Mouse (Mus musculus) erythroid progenitor cell, adult 5-6 weeks (primary cell): ENCODE measurements around the gene Optn. TPM values are rescaled to one million over a fixed set of nuclear protein-coding genes. Genes with fewer than 3 reads are reported as not detected.

Experiments
- ATAC-seq: replicated peaks from 2 replicates; pipeline ENCODE4 v1.8.0; 2016; ENCODE audit warnings: moderate number of reproducible peaks, mild to moderate bottlenecking, moderate TSS enrichment, inconsistent platforms; ENCODE audit not compliant: poor library complexity, low FRiP score, severe bottlenecking
- total RNA-seq, 2 experiments: library from RNA; stranded (forward) in 1 of 2; stranded (reverse) in 1 of 2; fragments of 150-400 nt in 1 of 2; fragments of 186-747, 209-891 nt in 1 of 2; gene quantifications; 2 replicates each; pipeline versions ENCODE4 v1.2.3 to v1.2.4; 2015 to 2017; ENCODE audit warnings: low replicate concordance in 2 of 2

Optn gene
- total RNA-seq, 2 experiments from 2014 or later, result 112 to 325 TPM

GRCm38 (mm10) chr2:5062496-5063298 is 1.2 kb downstream of the Optn start:
- peak; percentile 74 for ATAC-seq

DNA sequence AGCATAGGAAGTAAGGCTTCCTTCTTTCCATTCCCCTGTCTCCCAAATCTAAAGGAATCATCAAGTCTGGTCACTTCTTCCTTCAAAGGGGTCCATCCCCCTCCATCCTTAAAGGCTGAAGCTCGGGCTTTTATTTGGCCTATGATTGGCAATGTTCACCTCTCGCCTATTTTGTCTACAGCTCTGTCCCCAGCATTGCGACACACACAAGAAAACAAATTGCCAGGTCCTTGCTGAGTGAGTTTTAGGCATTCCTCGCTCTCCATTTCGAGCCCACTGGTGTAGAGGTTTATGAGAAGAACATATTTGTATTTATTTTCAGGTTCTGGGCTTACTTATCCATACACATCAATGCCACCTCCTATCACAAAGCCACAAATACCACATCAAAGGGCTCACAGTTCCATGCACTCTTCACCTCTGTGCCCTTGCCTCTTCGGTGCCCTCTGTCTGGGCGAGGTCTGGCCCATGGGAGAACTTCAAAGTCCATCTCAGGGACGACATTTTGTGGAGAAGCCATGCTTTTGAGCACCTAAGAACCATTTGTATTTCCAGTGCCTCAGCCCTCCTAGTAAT is 2.6 kb downstream of the Optn start:
- ATAC-seq, result no peak

- ATAC-seq, result no peak
Observed at GRCm38 (mm10) chr2:5059997-5060396, 3.9 kb downstream of the Optn start.

DNA sequence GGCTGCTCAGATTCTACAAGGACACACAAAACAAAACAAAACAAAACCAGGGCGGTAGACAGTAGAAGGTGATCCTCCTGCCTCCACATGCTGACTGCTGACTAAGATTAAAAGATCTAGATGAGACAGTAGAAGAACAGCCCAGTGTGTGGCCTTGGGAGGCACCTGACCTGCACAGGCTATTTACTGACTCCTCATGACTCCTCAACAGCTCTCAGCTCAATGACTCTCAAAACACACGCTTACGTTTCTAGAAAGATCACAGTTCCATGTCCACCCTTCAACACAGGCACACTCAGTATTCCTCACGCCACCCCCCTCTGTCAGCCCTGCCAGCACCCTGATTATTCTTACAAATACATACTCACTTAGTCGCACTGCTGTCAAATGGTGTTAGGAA is 5.4 kb downstream of the Optn start:
- ATAC-seq, result no peak

- no peak for ATAC-seq
Observed at GRCm38 (mm10) chr2:5050562-5050961, 13.3 kb downstream of the Optn start.

DNA sequence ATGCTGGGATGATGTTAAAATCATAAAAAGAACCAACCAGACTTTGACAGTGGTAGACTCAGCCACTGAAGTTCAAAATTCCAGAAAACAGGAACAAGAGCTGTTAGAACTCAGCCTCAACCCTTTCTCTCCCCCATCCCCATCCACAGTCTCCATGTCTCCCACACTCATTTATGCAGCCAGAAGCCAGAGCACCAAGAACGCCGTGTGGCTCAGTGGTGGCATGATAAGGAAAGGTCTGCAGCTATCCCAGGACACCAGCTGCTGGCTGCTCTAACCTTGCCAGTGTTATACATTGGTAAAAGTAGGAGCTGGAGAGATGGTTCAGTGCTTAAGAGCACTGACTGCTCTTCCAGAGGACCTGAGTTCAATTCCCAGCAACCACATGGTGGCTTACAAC is 16.8 kb downstream of the Optn start:
- peak; percentile 54 for ATAC-seq

- no peak for ATAC-seq
Observed at GRCm38 (mm10) chr2:5045269-5045965, 18.4 kb downstream of the Optn start.

GRCm38 (mm10) chr2:5044321-5044720 is 19.5 kb downstream of the Optn start:
- no peak for ATAC-seq

- peak; percentile 9; the same call in 1 of the 2 replicates for ATAC-seq
Observed at GRCm38 (mm10) chr2:5043476-5043761, 20.4 kb downstream of the Optn start.

- peak; percentile 69 for ATAC-seq
Observed at GRCm38 (mm10) chr2:5042616-5043475, 21.0 kb downstream of the Optn start.

DNA sequence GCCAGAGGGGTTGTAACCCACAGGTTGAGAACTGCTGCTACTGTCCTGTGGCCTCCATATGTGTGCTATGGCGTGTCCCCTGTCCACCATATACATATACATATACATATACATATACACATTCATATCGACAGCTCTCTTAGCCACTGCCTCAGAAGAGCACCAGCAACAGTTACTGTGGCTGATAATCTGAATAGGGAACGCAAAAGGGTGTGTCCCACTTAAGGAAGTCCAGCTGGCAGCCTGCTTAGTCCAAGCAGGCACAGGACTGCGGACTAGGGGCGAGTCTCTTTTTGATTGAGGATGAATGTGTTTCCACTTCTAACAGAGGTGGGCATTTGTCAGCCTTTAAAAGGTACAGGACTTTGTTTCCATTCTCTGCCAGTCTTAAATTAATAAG is 22.0 kb downstream of the Optn start:
- peak; percentile 81 for ATAC-seq

GRCm38 (mm10) chr2:5040281-5041161 is 23.3 kb downstream of the Optn start:
- ATAC-seq, result no peak

DNA sequence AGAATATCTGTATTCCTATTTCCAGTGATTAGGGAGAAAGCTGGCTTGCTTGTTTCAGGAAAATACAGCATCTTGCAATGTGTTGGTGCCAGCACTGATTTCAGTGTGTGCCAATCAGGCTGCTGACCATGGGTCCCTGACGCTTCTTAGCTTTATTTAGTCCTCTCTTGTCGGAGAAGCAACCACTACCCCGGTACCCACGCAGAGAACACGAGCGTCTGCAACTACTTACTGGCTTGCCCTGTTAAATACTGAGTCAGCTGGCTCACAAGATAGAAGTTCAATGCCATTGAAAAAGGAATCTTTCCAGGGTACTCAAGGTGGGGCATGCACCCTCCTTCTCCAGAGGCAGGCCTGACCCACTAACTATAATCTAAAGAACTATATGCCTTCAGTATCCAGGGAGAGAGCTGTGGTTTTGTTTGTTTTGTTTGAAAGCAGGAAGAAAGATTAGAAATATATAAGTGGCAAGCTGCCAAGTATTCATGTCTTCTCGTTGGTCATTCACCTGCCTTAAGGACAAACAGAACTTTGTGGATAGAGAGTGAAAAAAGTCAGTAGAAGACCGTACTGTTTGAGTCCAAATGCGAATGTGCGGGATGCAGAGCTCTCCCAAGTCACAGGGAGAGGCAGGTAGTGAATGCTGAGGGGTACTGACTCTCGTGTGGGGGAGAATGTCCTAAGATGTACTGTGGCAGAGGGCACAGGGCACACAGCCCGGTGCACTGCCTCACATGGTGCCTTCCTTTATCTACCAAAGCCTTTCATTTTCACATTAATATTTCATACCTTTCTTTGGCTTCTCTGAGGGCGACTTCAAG is 24.3 kb downstream of the Optn start:
- no peak for ATAC-seq

DNA sequence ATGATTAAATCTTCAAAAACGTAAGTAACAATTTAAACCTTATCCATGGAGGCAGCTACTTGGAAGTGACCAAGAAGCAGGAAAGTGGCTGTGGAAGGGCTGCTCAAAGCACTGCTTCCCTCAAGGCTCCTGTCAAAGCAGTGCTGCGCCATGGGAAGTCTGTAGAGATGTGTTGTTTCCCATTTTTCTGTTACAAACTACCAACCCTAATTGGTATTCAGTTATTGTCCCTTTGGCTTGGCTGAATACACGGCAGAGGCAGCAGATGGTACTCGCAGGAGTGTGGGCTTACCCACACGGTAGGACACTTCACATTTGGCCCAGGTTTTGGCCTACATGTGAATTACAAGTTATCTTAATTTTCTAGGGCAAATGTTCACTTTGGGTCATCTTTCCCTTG is 25.5 kb downstream of the Optn start:
- no peak for ATAC-seq

DNA sequence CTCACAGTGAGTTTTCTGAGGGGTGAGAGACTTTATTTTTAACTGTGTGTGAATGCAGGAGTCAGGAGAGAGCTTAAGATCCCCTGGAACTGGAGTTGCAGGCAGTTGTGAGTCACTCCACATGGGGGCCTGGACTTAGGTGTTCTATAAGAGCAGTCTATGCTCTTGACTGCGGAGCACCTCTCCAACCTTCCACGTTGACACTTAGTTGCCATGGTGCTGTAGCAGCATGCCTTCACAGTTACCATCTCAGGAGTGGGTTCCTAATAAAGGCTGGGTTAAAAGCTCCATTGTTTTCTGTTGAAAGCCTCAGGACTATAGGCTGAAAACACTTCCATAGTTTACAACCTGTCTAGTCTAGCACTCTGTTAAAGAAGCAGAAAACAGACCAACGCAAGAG is 26.5 kb downstream of the Optn start:
- no peak for ATAC-seq

DNA sequence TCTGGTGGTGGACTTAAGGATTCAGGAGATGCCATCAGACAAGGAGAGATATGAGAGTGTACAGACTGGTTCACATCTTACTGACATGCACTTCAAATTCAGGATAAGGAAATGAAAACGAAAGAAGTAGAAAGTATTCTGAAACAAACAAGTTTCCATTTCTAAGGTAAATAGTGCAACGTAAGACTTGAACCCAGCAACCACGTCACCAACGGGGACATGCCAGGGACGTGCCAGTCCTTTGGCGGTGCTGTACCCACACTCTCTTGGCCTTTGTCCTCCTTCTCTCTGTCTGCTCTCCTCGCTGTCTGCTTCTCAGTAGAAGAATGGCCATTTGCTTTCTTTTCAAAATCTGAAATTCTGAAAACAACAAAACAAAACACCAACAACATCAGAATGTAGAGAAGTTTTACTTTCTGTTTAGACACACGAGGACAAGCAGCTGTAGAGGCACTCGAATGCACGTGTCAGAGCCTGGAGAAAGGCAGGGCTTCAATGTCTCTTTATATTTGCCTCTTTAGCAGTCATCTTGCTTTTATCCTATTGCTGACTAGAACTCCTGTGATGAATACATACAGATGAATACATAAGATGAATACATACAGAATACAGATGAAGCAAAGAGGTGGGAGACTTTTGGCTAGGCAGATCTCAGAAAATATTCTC is 27.3 kb downstream of the Optn start:
- ATAC-seq, result no peak

DNA sequence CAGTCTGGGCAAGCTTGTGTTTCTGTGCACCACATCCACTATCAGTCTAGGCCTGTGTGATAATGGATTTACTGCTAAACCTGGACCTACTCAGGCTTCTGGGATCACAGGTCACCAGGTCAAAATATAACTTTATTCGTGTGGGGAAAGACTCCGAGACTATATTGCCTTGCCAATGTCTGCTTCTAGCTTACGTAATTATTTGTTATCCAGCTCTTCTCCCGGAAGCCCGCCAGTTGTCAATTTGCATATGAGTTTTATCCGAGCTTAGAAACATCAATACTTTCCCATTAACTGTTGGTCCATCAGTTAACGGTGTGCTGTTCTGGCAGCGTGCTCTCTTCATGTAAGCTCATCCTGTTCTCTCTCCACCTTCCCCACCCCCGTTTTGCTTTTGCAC is 28.6 kb downstream of the Optn start:
- no peak for ATAC-seq

GRCm38 (mm10) chr2:5034801-5035200 is 29.1 kb downstream of the Optn start:
- no peak for ATAC-seq
